Mouse (Mus musculus) layer of hippocampus, postnatal 25 days (tissue): ENCODE results near the gene Gm9268. TPM values are rescaled to one million over a fixed set of nuclear protein-coding genes. Genes with fewer than 3 reads are reported as not detected.
"Not testable (repeated sequence)": the region's sequence is repeated elsewhere in the genome, so short reads cannot be mapped to it uniquely, and the experiment has no call there.

Source experiments
- DNase-seq, 2 experiments: peaks; one replicate each; pipeline ENCODE4 v3.0.0; 2022; ENCODE audit warnings: mixed read lengths in 2 of 2, low spot score in 1 of 2; ENCODE audit errors: extremely low spot score in 1 of 2
- total RNA-seq, 2 experiments: library from RNA; stranded (reverse); gene quantifications; 2 replicates each; pipeline ENCODE4 v1.2.3; 2021

Gm9268 gene
- total RNA-seq: not detected

- DNase-seq: not testable (repeated sequence)
Observed at GRCm38 (mm10) chr7:43018465-43018864, at the start of gene Gm9268. TSS of gene Gm9268 (plus strand) at chr7:43018765.

DNA sequence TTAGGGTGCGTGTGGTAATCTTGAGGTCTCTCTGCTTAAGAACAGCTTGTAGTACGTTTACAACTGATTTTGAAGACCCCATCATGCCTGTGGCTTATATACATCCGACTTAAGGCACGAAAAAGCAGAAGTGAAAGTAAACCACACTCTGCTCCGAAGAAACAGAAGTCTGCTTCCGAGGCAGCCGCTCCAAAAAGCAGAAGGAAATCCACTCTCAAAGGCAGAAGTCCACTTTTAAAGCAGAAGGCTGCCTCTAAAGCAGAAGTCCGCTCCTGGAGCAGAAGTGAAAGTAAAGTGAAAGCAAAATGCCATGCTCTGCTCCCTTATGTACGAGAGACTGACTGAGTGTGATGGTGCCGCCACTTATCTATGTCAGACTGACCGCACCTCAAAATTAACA is 38.5 kb upstream of the Gm9268 start:
- no peak for DNase-seq

DNA sequence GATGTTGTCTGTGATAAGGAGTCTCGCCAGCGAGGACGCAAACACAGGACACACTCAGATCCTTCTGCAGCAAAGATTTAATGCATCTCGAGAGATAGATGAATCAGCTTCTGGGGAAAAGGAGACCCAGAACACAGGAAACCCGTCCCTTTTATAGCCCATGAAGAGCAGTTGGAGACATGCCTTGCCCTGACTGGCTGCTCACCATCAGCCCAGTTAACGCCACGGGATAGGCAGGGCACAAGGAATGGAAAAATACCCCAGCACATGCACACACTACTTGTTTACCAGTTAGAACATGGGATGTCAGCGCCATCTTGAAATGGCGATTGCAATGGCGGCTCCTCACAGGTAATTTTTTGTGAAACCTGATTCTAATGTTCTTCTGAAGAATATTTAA is 37.8 kb upstream of the Gm9268 start:
- no peak for DNase-seq

GRCm38 (mm10) chr7:43077831-43078230 is 59.3 kb downstream of the Gm9268 start:
- DNase-seq: no peak

Other genes with a start within 250 kb of the Gm9268 start
- gene Vmn2r62, start 225.2 kb upstream of the Gm9268 start, total RNA-seq: not detected
- gene Gm2381, start 151.5 kb upstream of the Gm9268 start, total RNA-seq: under 1 TPM; 0.07 to 0.16 TPM
- not detected for gene Vmn2r63, start 84.9 kb upstream of the Gm9268 start, total RNA-seq
- not detected for gene Zfp936, start 95.5 kb downstream of the Gm9268 start, total RNA-seq